Mouse (Mus musculus) limb, embryonic 14.5 days (tissue): ENCODE data around the gene Habp2. TPM values are rescaled to one million over a fixed set of nuclear protein-coding genes. Genes with fewer than 3 reads are reported as not detected.

ENCODE experiments used
- ATAC-seq: fragments of 200-750 bp; cut with Nextera tagmentation; 2 replicates; pipeline ENCODE4 v1.8.0; 2017; ENCODE audit warnings: low read depth, moderate number of reproducible peaks, moderate TSS enrichment; ENCODE audit not compliant: low FRiP score
- DNase-seq: peaks from one replicate; pipeline ENCODE4 v3.0.0-alpha.2; 2015; ENCODE audit warnings: low spot score
- H3K27ac ChIP-seq: fragments of 300-500 bp; sonication (generic); replicated peaks from 2 replicates; pipeline ENCODE4 v1.5.1; 2014; ENCODE audit warnings: low read depth, mild to moderate bottlenecking, low read length, moderate library complexity, mixed read lengths
- H3K27me3 ChIP-seq: fragments of 300-500 bp; sonication (generic); 2 replicates; pipeline ENCODE4 v1.6.1; 2014; ENCODE audit warnings: low read length, mixed read lengths; ENCODE audit not compliant: control insufficient read depth, insufficient read depth
- H3K36me3 ChIP-seq: fragments of 300-500 bp; sonication (generic); 2 replicates; pipeline ENCODE4 v1.6.1; 2014; ENCODE audit warnings: mild to moderate bottlenecking, low read length, moderate library complexity, mixed read lengths; ENCODE audit not compliant: control insufficient read depth, insufficient read depth
- H3K4me1 ChIP-seq: fragments of 300-500 bp; sonication (generic); 2 replicates; pipeline ENCODE4 v1.6.1; 2014; ENCODE audit warnings: antibody characterized with exemption, low read length, mixed read lengths; ENCODE audit not compliant: control insufficient read depth, insufficient read depth
- H3K4me2 ChIP-seq: fragments of 300-500 bp; sonication (generic); replicated peaks from 2 replicates; pipeline ENCODE4 v1.6.1; 2014; ENCODE audit warnings: low read depth, mild to moderate bottlenecking, low read length, moderate library complexity; ENCODE audit not compliant: severe bottlenecking
- H3K4me3 ChIP-seq: fragments of 300-500 bp; sonication (generic); replicated peaks from 2 replicates; pipeline ENCODE4 v1.5.1; 2014; ENCODE audit warnings: low read length
- H3K9ac ChIP-seq: fragments of 300-500 bp; sonication (generic); 2 replicates; pipeline ENCODE4 v1.6.1; 2014; ENCODE audit warnings: mild to moderate bottlenecking, low read depth, low read length, moderate library complexity; ENCODE audit not compliant: severe bottlenecking
- H3K9me3 ChIP-seq: fragments of 300-500 bp; sonication (generic); 2 replicates; pipeline ENCODE4 v1.6.1; 2016; ENCODE audit warnings: low read length; ENCODE audit not compliant: control insufficient read depth
- POLR2A ChIP-seq: fragments of 200-500 bp; IDR thresholded peaks from 2 replicates; pipeline ENCODE4 v1.8.0; 2012; ENCODE audit warnings: inconsistent platforms, mild to moderate bottlenecking, moderate library complexity, borderline replicate concordance; ENCODE audit not compliant: insufficient read depth, insufficient read length; ENCODE audit errors: extremely low read depth
- WGBS: fragments of 180-500 bp; shearing (Covaris S2); extraction: QIAGEN DNeasy Blood & Tissue Kit; methylation state at CpG from one replicate; pipeline ENCODE4 v1.1.7; 2014; 5-methylcytosine and 5-hydroxymethylcytosine counted together
- polyA plus RNA-seq, 2 experiments: library from polyadenylated mRNA; depleted of rRNA in 1 of 2; stranded (reverse) in 1 of 2; unstranded in 1 of 2; fragments of >200 nt; fragmentation: Nextera tagmentation in 1 of 2; extraction: Ambion mirVana in 1 of 2; gene quantifications; 2 replicates each; pipeline versions ENCODE4 v1.2.1 to v1.2.3; 2012 to 2014

The Habp2 gene
- polyA plus RNA-seq, 2 experiments = not detected

DNA sequence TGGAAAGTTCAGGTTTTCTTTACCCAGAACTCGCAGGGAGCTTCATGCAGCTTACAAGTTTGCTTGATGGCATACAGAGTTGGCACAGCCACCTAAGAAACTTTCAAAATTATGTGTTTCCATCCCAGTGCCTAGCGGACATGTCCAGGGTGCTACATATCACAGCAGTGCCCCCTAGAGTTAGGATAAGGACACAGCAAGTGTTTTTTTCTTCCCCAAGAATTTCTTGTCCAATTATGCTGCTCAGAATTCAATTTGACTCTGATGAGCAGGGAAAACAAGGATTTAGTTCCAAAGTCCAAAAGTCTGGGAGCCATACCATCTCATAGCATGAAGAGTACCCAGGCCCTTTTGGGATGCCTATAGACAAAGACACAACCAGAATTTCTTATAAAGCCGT is 59.1 kb downstream of the Habp2 start:
- H3K9ac ChIP-seq = no peak overlapping the region
- TF ChIP-seq POLR2A = no peak
- no peaks in the 10 kb centered on the region for H3K36me3 ChIP-seq
- H3K4me1 ChIP-seq = peaks cover 7% of the 10 kb centered on the region; the same call in 1 of the 2 replicates
- H3K4me2 ChIP-seq = no peak overlapping the region
- no peak overlapping the region for H3K4me3 ChIP-seq
- no peak for ATAC-seq
- DNase-seq = peak; percentile 57
- no peaks in the 10 kb centered on the region for H3K9me3 ChIP-seq
- no peak overlapping the region for H3K27ac ChIP-seq
- 73% methylated on average over 3 of the region's 3 CpGs for WGBS
- no peaks in the 10 kb centered on the region for H3K27me3 ChIP-seq

DNA sequence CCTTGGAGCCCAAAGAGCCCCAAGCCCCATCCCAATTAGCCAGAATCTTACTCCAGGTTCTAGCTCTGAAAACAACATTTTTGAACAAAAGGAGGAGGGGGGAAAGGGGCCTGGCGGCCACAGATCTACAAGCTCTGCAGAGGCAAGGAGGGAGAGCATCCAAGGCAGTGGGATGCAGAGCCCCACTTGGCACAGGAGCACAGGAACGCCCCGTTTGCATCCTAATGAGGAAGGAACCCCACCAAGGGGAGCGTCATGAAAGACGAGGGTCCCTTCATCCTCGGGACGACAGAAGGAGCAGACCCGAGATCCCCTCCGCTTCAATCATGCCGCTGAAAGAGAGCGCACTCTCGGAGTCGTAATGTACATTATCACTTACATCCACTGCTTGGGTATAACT is 59.8 kb downstream of the Habp2 start:
- no peak overlapping the region for H3K9ac ChIP-seq
- no peak for ATAC-seq
- no peak for TF ChIP-seq POLR2A
- H3K9me3 ChIP-seq = no peaks in the 10 kb centered on the region
- DNase-seq = no peak
- 45% methylated on average over 13 of the region's 13 CpGs for WGBS
- H3K36me3 ChIP-seq = no peaks in the 10 kb centered on the region
- no peaks in the 10 kb centered on the region for H3K27me3 ChIP-seq
- peaks cover 7% of the 10 kb centered on the region; the same call in 1 of the 2 replicates for H3K4me1 ChIP-seq
- no peak overlapping the region for H3K4me2 ChIP-seq
- no peak overlapping the region for H3K4me3 ChIP-seq
- no peak overlapping the region for H3K27ac ChIP-seq

DNA sequence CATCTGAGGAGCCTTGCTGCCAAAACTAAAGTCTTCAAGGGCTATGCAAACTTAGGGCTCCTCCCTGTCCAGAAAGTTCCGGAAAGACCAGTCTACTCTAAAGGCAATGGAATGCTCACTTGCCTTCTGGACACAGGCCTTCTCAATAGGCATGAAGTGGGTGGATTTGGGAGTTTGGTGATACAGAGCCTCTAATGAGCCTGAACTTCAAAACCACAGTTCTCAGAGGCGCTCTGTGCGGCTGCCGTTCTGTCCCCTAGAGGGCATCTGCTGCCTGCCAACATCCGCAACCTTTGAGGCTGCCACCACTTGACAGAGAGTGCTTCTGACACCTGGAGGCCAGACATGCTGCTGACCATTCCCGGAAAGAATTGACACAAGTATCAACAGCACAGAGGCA is 62.4 kb downstream of the Habp2 start:
- H3K36me3 ChIP-seq = no peaks in the 10 kb centered on the region
- no peak overlapping the region for H3K9ac ChIP-seq
- no peaks in the 10 kb centered on the region for H3K4me1 ChIP-seq
- no peak overlapping the region for H3K4me2 ChIP-seq
- DNase-seq (no peak), ATAC-seq (no peak)
- TF ChIP-seq POLR2A = no peak
- H3K27ac ChIP-seq = no peak overlapping the region
- H3K27me3 ChIP-seq = no peaks in the 10 kb centered on the region
- H3K9me3 ChIP-seq = no peaks in the 10 kb centered on the region
- H3K4me3 ChIP-seq = no peak overlapping the region
- WGBS = 32% methylated on average over 6 of the region's 6 CpGs

DNA sequence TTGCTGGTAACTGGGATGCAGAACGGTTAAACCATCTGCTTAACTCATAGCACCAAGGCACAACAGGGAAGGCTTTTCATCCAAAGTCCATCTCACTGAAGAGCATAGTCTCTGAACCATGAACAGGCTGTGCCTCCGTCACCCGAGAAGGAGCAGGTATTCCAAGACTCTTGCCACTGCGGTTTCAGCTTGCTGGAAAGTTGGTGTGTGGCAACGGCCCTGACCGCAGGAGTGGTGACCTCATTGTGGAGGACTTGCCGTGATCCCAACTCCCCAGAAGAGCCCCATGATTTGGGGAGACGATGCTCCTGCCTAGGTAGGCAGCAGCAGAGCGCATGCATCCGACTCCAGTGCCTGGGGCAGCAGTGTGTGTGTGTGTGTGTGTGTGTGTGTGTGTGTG is 66.8 kb downstream of the Habp2 start:
- Histone ChIP-seq H3K9me3 (no peaks in the 10 kb centered on the region), H3K4me3 (no peak overlapping the region), H3K27ac (no peak overlapping the region), H3K4me1 (no peaks in the 10 kb centered on the region), H3K4me2 (no peak overlapping the region), H3K36me3 (no peaks in the 10 kb centered on the region), H3K9ac (no peak overlapping the region), H3K27me3 (no peaks in the 10 kb centered on the region)
- no peak for TF ChIP-seq POLR2A
- 78% methylated on average over 10 of the region's 10 CpGs for WGBS
- ATAC-seq = no peak
- no peak for DNase-seq

DNA sequence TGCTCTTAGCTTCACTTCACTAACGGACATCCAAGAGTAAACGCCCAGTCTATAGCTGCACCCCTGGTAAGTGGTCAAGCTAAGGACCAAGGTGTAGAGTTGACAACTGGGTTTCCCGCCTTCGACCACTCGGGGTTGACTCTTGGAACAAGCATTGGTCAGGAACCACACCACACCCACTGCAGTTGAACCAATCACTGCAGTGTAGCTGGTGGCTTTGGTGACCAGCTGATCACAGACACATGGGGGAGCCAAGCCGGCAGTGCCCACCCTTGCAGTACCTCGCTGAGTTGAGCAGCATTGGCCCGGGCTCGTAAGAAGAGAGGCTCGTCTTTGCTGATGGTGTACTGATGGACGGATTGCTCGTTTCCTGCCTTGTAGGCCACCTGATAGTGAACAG is 68.3 kb downstream of the Habp2 start:
- Histone ChIP-seq H3K4me2 (no peak overlapping the region), H3K9me3 (no peaks in the 10 kb centered on the region), H3K27ac (no peak overlapping the region), H3K36me3 (no peaks in the 10 kb centered on the region), H3K27me3 (no peaks in the 10 kb centered on the region), H3K4me3 (no peak overlapping the region), H3K4me1 (no peaks in the 10 kb centered on the region), H3K9ac (no peak overlapping the region)
- ATAC-seq (no peak), DNase-seq (no peak)
- WGBS = 77% methylated on average over 12 of the region's 12 CpGs
- TF ChIP-seq POLR2A = no peak
